Mouse (Mus musculus) adrenal gland, postnatal 25 days (tissue): ENCODE measurements around the gene Nav1. TPM values are rescaled to one million over a fixed set of nuclear protein-coding genes. Genes with fewer than 3 reads are reported as not detected.

Source experiments
- DNase-seq: peaks from one replicate; pipeline ENCODE4 v3.0.0; 2021; ENCODE audit warnings: mixed read lengths
- total RNA-seq: library from RNA; stranded (reverse); gene quantifications from 2 replicates; pipeline ENCODE4 v1.2.3, GENCODE M21; 2021

Nav1 gene
- total RNA-seq, 1 experiment from 2014 or later, result 20.0 TPM

GRCm38 (mm10) chr1:135581001-135581400 is 26.1 kb downstream of the Nav1 start:
- no peak for DNase-seq

GRCm38 (mm10) chr1:135579111-135579510 is 28.0 kb downstream of the Nav1 start:
- DNase-seq, result no peak

- no peak for DNase-seq
These were observed 29.3 kb downstream of the Nav1 start for GRCm38 (mm10) chr1:135577793-135578192.

- no peak for DNase-seq
These were observed 31.7 kb downstream of the Nav1 start for GRCm38 (mm10) chr1:135575393-135575792.

GRCm38 (mm10) chr1:135574451-135575208 is 32.5 kb downstream of the Nav1 start:
- DNase-seq, result no peak

GRCm38 (mm10) chr1:135572139-135572892 is 34.8 kb downstream of the Nav1 start:
- DNase-seq, result no peak

- DNase-seq, result no peak
These were observed 39.0 kb downstream of the Nav1 start for GRCm38 (mm10) chr1:135568087-135568486.

GRCm38 (mm10) chr1:135566611-135567010 is 40.5 kb downstream of the Nav1 start:
- DNase-seq, result no peak

GRCm38 (mm10) chr1:135565775-135566174 is 41.3 kb downstream of the Nav1 start:
- DNase-seq, result no peak

GRCm38 (mm10) chr1:135564660-135565519 is 42.2 kb downstream of the Nav1 start:
- no peak for DNase-seq

GRCm38 (mm10) chr1:135563781-135564414 is 43.2 kb downstream of the Nav1 start:
- DNase-seq, result no peak

- DNase-seq, result no peak
These were observed 44.0 kb downstream of the Nav1 start for GRCm38 (mm10) chr1:135562982-135563650.

GRCm38 (mm10) chr1:135562115-135562514 is 45.0 kb downstream of the Nav1 start:
- no peak for DNase-seq

- DNase-seq, result no peak
These were observed 45.8 kb downstream of the Nav1 start for GRCm38 (mm10) chr1:135561282-135561681.

- DNase-seq, result no peak
These were observed 49.1 kb downstream of the Nav1 start for GRCm38 (mm10) chr1:135557976-135558375.

- no peak for DNase-seq
These were observed 51.2 kb downstream of the Nav1 start for GRCm38 (mm10) chr1:135555885-135556284.

GRCm38 (mm10) chr1:135554632-135555260 is 52.3 kb downstream of the Nav1 start:
- DNase-seq, result no peak

GRCm38 (mm10) chr1:135553615-135554014 is 53.5 kb downstream of the Nav1 start:
- no peak for DNase-seq

GRCm38 (mm10) chr1:135553154-135553553 is 53.9 kb downstream of the Nav1 start:
- DNase-seq, result no peak

GRCm38 (mm10) chr1:135550886-135551285 is 56.2 kb downstream of the Nav1 start:
- DNase-seq, result no peak

- DNase-seq, result peak; percentile 70
These were observed 58.3 kb downstream of the Nav1 start for GRCm38 (mm10) chr1:135548750-135549149.
